Mouse (Mus musculus) urinary bladder, postnatal 14 days (tissue): ENCODE data around the gene Sptbn4.

Experiments used
- DNase-seq: peaks from one replicate; pipeline ENCODE4 v3.0.0; 2021; ENCODE audit warnings: low spot score

Sptbn4 gene

DNA sequence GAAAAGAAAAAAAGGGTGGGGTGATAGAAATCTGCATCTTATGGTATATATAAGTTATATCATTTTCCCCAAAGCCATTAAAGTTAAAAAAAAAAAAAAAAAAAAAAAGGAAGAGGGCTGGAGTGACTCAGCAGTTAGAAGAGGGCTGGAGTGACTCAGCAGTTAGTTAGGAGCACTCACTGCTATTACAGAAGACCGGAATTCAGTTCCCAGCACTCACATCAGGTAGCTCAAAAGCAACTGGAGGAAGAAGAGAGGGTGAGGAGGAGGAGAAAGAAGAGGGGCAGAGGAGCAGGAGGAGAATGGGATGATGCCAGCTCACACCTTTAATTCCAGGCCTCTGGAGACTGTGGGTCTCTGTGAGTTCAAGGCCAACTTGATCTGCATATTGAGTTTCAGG is 64.3 kb downstream of the Sptbn4 start:
- no peak for DNase-seq

DNA sequence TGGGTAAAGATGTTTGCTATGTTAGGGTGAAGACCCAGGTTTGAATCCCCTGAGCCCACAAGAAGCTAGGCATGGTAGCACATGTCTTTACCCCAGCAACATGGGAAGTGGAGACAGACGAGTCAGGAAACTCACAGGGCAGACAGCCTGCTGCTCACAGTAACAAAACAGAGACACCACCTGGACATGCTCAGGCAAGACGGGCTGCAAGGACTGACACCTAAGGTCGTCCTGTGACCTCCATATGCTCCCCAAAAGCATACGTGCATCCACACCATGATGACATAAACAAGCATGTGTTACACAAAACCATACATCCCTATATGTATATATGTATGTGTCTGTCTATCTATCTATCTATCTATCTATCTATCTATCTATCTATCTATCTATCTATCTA is 65.9 kb downstream of the Sptbn4 start:
- no peak for DNase-seq

DNA sequence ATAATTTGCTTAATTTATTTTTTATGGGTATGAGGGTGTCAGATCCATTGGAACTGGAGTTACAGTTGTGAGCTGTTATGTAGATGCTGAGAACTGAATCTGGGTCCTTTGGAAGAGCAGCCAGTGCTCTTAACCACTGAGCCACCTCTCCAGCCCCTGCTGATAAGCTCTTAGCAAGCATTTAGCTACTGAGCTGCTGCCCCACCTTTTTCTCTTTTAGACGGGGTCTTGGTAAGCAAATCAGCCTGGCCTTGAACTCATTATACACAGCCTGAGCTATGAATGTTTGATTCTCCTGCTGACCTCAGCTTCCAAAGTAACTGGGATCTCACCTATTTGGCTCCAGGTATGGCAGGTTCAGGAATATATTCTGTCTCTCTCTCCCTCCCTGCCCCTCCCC is 66.5 kb downstream of the Sptbn4 start:
- DNase-seq, result no peak

DNA sequence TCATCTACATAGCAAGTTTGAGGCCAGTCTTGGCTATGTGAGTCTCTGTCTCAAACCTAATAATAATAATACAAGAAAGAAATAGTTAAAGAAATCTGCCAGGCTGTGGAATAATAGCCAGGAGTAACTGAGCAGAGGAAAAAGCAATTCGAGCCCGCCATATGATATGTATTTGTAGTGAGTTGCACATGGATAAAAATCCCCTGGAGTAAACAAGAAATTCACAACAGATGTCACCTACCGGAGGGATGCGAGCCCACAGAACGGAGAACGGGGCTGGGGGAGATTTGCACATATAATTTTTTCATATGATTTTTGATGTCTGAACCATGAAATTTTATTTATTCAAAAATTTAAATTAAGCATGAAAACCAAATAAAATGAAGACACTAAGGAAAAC is 67.7 kb downstream of the Sptbn4 start:
- no peak for DNase-seq

DNA sequence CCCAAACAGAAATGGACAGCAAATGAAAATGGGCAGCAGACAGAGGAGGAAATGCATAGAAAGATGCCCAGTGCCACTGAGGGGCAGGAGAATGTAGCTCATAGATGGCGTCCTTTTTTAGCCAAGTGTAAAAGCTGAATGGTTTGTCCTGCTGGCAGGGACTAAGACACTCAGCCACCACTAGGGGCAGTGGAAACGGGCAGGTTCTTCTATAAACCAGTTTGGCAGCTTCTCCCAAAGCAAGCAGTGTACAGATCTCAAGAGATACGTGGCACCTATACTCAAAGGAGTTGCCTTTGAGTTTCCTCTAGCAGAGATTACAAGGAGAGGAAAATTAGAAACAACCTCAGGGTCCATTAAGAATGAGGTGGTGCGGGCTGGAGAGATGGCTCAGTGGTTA is 69.1 kb downstream of the Sptbn4 start:
- peak; percentile 70 for DNase-seq

- DNase-seq, result no peak
Measured at GRCm38 (mm10) chr7:27375274-27375673, 72.2 kb downstream of the Sptbn4 start.

DNA sequence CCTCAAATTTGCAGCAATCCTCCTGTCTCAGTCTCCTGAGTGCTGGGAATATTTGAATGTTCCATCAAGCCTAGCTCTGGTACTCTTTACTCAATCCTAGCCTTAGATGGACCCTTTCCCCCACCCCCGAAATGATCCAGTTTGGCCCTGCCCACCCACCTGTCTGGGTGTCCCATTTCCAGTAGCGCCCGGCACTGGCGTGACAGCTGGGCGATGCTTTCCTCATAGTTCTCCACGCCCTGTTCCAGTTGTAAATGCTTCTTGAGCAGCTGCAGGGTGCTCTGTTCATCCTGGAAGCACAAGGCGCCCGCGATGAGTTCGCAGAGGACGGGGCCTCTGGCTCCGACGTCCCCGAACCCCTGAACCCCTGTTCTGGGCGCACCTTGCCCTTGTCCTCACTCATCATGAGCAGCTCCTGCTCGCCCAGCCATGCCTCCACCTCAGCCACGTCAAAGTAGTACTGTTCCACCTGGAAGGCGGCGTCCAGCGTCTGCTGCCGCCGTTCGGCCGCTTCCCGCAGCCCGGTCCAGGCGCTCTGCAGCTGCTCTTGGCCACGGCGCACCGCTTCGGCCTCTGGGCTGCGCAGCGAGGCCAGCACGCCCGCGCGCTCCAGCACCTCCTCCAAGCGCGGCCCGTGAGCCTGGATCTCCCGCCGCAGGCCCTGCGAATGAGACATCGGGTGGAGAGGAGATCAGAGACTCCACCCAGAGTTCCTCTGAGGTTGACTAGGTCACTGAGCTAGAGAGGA is 75.6 kb downstream of the Sptbn4 start:
- peak; percentile 14 for DNase-seq

GRCm38 (mm10) chr7:27369111-27369510 is 78.4 kb downstream of the Sptbn4 start:
- no peak for DNase-seq

DNA sequence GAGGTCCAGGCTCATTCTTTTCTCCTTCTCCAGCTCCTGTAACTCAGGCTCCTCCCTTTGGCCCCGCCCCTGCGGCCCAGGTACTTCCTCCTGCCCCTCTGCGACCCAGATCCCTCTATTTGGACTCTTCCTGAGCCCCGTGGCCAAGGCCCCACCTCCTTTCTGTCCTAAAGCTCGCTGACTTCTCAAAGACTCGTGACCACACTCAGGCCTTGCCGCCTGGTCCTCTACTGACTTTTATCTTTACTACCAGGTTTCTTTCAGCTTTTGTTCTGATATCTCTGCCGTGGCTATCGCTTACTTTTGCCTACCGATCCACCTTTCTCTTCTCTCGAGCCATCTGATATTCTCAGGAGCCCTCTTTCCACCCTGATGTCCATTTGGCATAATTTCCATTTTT is 79.5 kb downstream of the Sptbn4 start:
- DNase-seq, result no peak

DNA sequence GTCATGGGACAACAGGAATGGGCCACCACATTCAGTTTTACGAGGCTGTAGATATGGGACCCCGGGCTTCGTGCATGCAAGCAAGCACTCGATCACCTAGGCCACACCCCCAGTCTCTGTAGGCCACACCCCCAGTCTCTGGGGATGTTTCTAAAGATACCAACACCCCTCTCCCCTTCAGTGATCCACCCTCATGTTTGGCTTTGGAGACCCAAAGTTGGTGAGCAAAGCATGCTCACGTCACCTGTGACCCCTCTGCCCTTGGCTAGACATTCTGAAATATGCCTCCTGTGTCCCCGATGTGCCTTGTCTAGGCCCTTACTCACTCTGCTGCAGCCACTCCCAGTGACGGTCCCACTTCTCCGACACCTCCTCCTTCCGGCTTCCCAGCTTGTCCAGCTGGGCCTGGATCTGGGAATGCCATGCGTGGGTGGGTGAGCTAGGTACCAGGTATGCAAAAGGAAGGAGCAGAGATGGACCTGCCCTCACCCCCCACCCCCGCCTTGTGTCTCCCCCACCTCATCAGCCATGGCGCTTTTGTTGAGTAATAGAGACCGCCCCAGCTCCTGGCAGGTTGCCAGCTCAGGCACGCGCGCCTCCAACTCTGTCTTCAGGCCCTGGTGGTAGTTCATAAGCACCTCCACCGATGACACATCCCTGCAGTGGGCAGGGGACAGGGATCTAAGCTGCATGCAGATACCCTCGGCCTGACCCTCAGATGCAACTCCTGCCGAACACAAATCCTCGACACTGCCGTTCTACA is 81.2 kb downstream of the Sptbn4 start:
- no peak for DNase-seq

DNA sequence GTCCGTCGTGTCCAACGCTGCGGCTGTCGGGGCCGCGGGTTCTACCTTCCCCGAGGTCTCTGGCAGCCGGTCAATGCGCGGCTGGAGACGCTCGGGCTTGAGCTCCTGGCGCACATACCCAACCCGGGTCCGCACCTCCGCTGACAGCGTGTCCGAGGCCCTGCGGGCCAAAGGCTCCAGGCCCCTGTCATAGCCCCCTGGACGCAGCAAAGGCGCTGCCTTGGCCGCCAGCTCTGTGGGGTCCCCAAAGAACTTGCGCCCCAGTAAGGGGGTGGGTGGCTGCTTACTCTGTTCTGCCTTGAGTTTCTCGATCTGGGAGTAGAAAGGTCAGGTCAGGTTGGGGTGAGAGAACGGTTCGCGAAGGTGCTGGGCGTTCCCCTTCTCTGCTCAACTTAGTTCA is 83.1 kb downstream of the Sptbn4 start:
- DNase-seq, result no peak

GRCm38 (mm10) chr7:27361283-27361946 is 86.1 kb downstream of the Sptbn4 start:
- DNase-seq, result peak; percentile 100

- no peak for DNase-seq
Measured at GRCm38 (mm10) chr7:27360749-27361148, 86.7 kb downstream of the Sptbn4 start.

DNA sequence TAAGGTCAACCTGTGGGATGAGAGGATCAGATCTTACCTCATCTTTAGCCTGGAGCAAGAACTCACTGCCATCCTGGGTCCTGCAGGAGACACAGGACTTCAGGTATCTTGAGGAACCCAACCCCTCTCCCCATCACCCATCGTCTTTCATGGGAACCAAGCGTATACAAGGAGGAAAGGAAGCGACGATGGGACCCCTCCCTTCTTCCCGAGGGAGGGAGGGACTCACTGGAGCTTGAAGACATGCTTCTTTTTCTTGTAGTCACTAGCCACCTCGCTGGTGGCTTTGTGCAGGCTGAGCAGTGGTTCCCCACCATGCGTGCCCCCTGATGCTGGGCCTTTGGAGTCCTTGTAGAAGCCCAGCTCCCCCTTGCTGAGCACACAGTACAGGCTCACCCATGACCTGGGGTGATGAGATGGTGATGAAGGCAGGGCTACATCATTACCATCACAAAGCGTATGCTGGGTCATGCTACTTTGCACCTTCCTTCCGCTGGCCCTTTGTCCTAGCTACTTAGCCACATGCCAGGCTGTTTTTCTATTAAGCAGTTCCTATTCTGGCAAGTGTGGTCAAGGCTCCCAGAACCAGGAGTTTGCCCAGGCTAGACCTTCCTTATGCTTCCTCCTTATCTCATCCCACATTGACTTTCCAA is 87.7 kb downstream of the Sptbn4 start:
- DNase-seq, result no peak

- no peak for DNase-seq
Measured at GRCm38 (mm10) chr7:27359162-27359561, 88.3 kb downstream of the Sptbn4 start.

DNA sequence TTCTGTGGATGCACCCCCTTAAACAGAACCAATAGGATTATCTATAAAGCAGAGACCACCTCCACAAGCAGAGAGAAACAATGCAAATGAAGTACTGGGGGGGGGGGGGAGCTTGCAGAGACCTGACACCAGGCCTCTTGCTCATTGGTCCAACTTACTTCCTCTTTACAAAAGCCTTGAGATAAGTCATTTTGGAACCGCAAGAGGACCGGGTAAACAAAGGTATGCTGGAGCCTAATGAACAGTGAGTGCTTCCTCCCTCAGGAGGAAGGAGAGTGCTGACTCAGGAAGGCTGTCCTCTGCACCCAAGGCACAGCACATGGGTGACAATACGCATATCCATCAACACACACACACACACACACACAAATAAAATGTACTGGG is 89.9 kb downstream of the Sptbn4 start:
- no peak for DNase-seq

DNA sequence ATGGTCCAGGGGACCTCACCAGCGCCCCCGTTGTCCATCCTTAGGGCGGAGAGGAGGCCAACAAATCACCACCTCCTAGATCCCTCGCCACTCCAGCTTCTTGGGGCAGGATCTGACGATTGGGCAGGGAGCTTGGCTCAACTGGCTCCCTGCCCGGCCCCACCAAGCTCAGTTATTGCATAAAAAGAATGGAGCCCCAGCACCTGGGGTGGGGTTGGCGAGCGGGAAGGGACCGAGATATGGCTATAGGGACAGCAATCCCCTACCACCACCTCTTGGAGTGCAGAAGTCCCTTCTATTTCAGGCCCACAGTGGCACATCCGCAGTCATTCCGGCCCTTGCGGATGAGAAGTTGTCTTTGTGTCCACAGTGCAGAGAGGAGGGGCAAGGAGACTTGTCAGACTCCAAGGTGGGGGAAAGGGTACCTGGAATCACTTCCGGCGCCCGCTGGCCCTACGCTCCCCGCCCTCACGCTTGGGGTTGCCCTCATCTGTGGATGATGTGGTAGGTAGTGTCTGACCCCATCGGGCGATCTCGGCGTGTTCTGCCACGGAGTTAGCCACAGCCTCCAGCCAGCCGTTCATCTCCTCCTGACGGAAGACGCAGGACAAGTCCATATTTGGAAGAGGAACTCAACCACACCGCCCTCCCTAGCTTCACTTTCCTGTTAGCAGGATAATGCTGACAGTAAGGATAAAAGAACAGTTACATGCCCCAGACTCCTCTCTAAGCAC is 90.5 kb downstream of the Sptbn4 start, which contains the start of gene Gm20479:
Gm20479 (minus strand) TSS at position 559 of the 734 bp plus-strand sequence.
- DNase-seq, result peak; percentile 39

DNA sequence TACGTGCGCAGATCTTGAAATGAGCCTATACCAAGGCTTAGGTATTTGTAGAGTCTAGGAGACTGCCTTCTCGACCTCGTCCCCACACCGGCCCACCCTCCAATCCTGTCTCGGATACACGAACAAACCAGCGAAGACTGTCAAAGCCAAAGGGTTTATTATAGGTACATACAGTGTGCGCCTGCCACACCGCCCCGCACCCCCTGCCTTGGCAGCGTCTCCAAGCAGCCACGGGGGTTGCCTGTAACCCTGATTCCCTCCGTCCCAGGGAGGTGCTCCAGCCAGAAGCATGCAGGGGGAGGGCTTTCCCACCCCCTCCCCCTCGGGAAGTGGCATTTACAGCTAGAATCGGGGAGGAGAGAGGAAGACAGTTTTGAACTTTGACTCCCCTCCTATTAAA is 91.2 kb downstream of the Sptbn4 start:
- DNase-seq, result peak; percentile 35

DNA sequence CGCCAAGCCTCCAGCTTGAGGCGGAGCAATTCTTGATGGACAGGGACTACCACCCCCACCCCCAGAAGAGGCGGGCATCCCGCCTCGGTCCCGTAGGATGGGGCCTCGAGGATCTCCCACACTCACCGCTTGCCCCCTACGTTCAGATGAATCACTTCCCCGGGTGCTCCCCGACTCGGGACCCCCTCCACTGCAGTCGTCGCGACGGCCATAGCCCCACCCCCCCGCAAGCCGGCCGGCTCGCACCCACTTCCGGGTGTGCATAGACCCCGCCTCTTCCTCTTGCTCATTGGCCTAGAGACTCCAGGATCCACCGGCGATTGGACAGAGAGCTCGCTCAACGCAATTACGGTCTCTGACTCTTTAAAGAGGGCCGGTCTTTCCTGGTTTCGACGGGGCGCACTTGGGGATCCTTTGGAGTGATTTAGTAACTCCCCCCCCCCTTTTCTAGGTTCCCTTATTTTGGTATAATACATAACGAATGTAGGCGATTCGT is 91.7 kb downstream of the Sptbn4 start, which contains the start of gene Shkbp1:
Shkbp1 (minus strand) TSS at position 275 of the 496 bp plus-strand sequence.
- peak; percentile 88 for DNase-seq

GRCm38 (mm10) chr7:27355261-27355660 is 92.2 kb downstream of the Sptbn4 start:
- no peak for DNase-seq

- DNase-seq, result no peak
Measured at GRCm38 (mm10) chr7:27354783-27355182, 92.7 kb downstream of the Sptbn4 start.
